Mouse (Mus musculus) spleen, postnatal 4 days (tissue): ENCODE results near the gene Plppr1.
"Not testable (repeated sequence)": the region's sequence is repeated elsewhere in the genome, so short reads cannot be mapped to it uniquely, and the experiment has no call there.

Source experiments
- DNase-seq, 2 experiments: peaks; one replicate each; pipeline ENCODE4 v3.0.0; 2022; ENCODE audit warnings: low spot score in 2 of 2

The Plppr1 gene

DNA sequence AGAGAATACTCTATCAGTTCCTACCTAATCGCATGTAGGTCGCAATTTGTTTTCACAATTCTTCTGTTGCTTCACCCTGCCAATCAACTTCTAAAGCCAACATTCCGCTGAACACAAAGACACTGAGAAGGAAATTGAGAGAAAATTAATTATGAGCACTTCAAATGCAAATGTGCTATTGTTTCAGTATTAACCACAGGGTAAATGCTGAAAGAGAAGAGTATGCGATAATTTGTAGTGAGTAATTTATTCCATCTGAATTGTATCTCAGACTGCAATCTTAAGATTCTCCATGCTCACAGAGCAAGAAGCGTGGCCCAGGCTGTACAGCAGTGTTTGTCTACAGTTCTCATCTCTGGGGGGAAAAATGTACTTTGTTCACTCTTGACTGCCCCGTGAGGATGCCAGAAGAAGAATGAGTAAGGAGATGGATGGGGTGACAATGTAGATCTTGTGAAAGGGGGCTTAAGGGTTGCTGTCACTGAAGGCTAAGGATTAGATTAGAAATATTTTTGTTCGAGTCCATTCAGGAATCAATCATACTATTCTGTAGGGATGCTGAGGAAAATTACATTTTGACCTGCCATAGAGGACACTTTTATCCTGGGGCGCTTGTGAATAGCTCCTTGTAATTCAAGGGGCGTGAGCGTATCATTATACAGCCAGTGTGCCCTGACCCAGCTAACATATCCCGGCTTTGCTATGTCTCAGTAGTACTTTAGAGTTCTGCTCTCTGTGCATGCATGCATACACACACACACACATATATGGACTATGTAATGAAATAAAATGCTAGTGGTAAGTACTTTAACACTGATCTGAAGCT, 173.3 kb downstream of the Plppr1 start:
- DNase-seq = no peak

DNA sequence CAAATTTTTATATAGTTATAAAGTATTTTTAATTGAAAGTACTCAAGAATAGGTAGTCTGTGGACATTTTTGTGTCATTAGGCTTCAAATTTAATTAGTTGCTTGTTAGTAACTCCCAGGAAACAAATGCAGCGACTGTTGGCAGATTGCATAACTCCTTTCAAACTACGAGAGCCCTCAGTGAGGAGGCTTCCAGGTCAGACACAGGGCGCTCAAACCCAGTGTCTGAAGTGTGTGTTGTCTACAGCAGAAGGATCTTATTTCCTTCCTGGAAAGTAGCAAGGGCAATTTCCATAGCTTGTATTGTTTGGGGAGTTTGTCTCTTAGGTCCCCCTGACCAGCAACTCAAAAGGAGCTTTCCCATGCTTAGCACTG, 173.9 kb downstream of the Plppr1 start:
- no peak for DNase-seq

DNA sequence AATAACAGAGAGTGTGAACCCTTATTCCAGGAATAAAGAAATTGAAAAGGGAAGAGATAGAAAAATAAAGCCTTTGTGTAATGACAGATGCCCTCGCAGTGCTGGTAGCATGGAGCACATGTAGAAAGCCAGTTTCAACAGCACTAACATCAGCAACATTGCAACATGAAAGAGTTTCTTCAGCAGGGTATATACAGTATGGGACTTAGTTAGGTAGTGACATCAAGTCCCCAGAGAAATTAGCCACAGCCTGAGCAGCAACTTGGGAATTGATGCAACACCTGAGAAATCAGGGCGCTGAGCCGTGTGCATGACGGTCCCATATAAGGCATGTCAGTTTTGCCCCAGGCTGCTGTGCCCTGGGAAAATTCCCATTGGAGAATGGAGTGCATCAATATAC, 179.0 kb downstream of the Plppr1 start:
- DNase-seq = no peak

DNA sequence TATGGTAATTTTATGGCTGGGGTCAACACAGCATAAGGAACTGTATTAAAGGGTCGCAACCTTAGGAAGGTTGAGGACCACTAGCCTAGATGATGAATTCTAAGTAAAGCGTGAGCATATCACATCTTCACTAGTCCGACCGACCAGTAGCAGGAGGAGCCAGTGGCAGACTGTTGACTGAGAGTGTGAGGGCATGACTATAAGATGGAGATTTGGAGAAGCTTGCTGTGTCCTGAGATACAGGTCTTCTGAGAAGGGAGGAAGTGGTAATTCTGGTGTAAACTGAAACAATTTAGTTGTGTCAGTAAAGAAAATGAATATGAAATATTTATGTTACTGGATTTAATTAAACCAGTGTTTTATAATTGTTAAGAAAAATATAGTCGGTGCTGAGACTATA, 180.4 kb downstream of the Plppr1 start:
- DNase-seq = no peak

- no peak for DNase-seq
Measured at GRCm38 (mm10) chr4:49244791-49245190, 185.7 kb downstream of the Plppr1 start.

- no peak for DNase-seq
Measured at GRCm38 (mm10) chr4:49245274-49245673, 186.2 kb downstream of the Plppr1 start.

DNA sequence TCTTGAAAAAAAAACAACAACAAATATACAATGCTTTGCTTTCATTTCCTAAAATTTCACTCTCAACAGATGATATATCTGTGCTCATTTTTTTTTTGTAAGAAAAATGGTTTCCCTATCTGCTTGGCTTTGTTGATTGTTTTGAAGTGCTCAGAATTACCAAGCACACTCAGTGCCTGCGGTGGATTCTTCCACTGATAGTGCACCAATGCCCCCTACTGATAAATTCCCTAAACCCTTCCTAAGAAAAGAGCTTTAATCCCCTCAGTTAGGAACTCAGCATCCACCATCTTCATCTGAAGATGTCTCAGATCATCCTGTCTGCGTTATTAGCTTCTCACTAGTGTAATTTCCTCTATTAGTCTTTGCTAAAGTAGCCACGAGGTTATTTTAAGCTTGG, 192.2 kb downstream of the Plppr1 start:
- no peak for DNase-seq

GRCm38 (mm10) chr4:49252169-49252568, 193.1 kb downstream of the Plppr1 start:
- no peak for DNase-seq

GRCm38 (mm10) chr4:49278515-49278914, 219.4 kb downstream of the Plppr1 start:
- DNase-seq = no peak

- DNase-seq = peak; percentile 15 to 60
Measured at GRCm38 (mm10) chr4:49284692-49285291, 225.7 kb downstream of the Plppr1 start.

- no peak for DNase-seq
Measured at GRCm38 (mm10) chr4:49285340-49286196, 226.5 kb downstream of the Plppr1 start.

- DNase-seq = no peak
Measured at GRCm38 (mm10) chr4:49286197-49286492, 227.1 kb downstream of the Plppr1 start.

- no peak for DNase-seq
Measured at GRCm38 (mm10) chr4:49296434-49296833, 237.4 kb downstream of the Plppr1 start.

- no peak for DNase-seq
Measured at GRCm38 (mm10) chr4:49299576-49299975, 240.5 kb downstream of the Plppr1 start.

GRCm38 (mm10) chr4:49321903-49322635, 263.0 kb downstream of the Plppr1 start:
- no peak for DNase-seq

DNA sequence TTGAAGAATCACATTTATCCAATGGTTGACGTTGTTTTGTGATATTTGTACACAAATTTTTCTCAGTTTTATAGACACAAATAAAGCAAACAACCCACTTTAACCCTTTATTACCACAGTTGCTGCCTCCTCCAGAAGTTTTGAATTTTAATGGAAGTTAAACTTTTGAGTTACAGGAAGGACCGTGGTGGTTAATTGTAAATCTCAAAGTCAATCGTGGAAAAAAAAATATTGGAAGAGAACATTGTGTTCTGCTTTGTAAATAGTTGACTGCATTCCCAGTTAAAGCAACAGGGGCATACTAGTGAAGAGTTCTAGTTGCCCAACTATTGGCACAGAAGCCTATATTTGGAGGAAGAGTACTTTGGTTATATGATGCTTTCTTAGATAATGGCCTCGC, 278.9 kb downstream of the Plppr1 start:
- not testable (repeated sequence) for DNase-seq

GRCm38 (mm10) chr4:49340091-49340490, 281.0 kb downstream of the Plppr1 start:
- not testable (repeated sequence) for DNase-seq

- DNase-seq = not testable (repeated sequence)
Measured at GRCm38 (mm10) chr4:49348001-49348400, 288.9 kb downstream of the Plppr1 start.

- DNase-seq = no peak
Measured at GRCm38 (mm10) chr4:49348677-49349076, 289.6 kb downstream of the Plppr1 start.

- no peak for DNase-seq
Measured at GRCm38 (mm10) chr4:49350470-49350869, 291.4 kb downstream of the Plppr1 start.

DNA sequence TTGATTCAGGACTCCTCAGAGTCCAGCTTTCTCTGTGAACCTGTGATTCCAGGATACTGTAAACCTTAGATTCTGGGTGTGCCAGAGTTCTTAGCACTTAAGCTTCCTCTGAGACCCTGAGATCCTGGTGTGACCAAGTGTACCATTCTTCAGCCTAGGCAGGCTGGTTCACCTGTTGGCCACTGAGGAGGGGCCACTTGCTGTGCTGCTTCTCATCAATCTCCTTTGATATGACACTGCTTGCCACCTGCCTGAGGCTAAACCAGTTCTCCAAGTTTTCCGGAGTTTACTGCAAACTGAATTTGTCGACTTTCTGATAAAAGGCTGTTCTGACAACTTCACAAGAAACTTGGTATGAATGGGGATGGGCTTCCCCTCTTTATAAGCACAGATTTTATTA, 298.0 kb downstream of the Plppr1 start:
- DNase-seq = no peak

DNA sequence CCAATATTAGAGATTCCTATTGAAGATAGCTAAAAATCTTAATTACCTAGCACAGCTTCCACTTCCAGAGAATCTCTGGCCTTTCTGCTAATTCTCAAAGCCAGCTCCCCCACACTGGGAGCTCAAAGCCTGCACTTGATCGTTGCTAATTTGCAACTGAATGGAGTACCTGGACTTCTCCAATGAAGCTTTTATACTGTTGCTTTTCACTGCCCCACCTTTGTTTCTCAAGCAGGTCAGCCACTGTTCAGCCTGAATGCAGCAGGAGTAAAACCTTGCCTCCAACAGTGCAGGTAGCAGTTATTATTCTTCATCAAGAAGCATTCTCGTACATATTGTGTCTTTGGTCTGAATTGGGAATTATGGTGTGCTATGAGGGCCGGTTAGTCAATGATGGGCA, 309.0 kb downstream of the Plppr1 start:
- DNase-seq = not testable (repeated sequence)
